ENCODE assay signal across 9 mouse cellular contexts in genomic region chr3:83495584-83495983, GRCm38 (mm10).
A peak's percentile ranks its signal among the peaks of the same experiment; 100 is the strongest.
DNase-seq lines count a peak whose midpoint lies in the region; ATAC-seq and TF ChIP-seq lines count a peak whose summit lies in the region.
"Had no signal": no experiment of that assay in that cellular context is flagged by ENCODE, and none has a peak within 500 bp of the region (broad histone marks: within the 10 kb centered on the region; RNA-seq: fewer than 3 reads in every experiment).

No protein-coding gene starts in this region.

- TF ChIP-seq CTCF in heart, adult 2 months (IDR thresholded peaks at IDR 0.05) = peak; percentile 50

- WGBS in heart, adult 2 months = 21% methylated on average over 1 of the region's 1 CpGs
- 11% methylated on average over 1 of the region's 1 CpGs for whole genome bisulfite sequencing in heart, embryonic 12.5 days
- 15% methylated on average over 1 of the region's 1 CpGs for WGBS in midbrain, embryonic 14.5 days
- 24% methylated on average over 1 of the region's 1 CpGs for WGBS in midbrain, embryonic 15.5 days
- 12% methylated on average over 1 of the region's 1 CpGs for WGBS in forebrain, embryonic 10.5 days

- no peak overlapping the region for H3K9ac ChIP-seq in heart, adult 2 months (ENCODE audit: low read depth, low read length)
- no peak overlapping the region for H3K9ac ChIP-seq in heart, embryonic 12.5 days
- no peak overlapping the region for H3K9ac ChIP-seq in midbrain, embryonic 14.5 days (replicated peaks; ENCODE audit: low read length)
- no peak overlapping the region for H3K9ac ChIP-seq in midbrain, embryonic 15.5 days

- H3K79me2 ChIP-seq in heart, adult 2 months (replicated peaks; ENCODE audit: control insufficient read depth, insufficient read depth, low read length) = no peaks in the 10 kb centered on the region

- no peaks in the 10 kb centered on the region for H3K36me3 ChIP-seq in heart, adult 2 months (ENCODE audit: control insufficient read depth, insufficient read depth, low read length)
- no peaks in the 10 kb centered on the region for H3K36me3 ChIP-seq in heart, embryonic 12.5 days
- H3K36me3 ChIP-seq in midbrain, embryonic 14.5 days (ENCODE audit: control insufficient read depth, insufficient read depth, low read length) = no peaks in the 10 kb centered on the region
- no peaks in the 10 kb centered on the region for H3K36me3 ChIP-seq in midbrain, embryonic 15.5 days (replicated peaks)
- H3K36me3 ChIP-seq in forebrain, embryonic 10.5 days (replicated peaks) = no peaks in the 10 kb centered on the region
- H3K36me3 ChIP-seq: limb, embryonic 10.5 days had no signal

- intact Hi-C loops in heart, adult 2 months (cut with DNase I) = no loop called here

- H3K9me3 ChIP-seq in heart, embryonic 12.5 days (replicated peaks) = no peaks in the 10 kb centered on the region
- no peaks in the 10 kb centered on the region for H3K9me3 ChIP-seq in midbrain, embryonic 14.5 days (ENCODE audit: control insufficient read depth, low read length)
- no peaks in the 10 kb centered on the region for H3K9me3 ChIP-seq in midbrain, embryonic 15.5 days
- H3K9me3 ChIP-seq in forebrain, embryonic 10.5 days = no peaks in the 10 kb centered on the region
- H3K9me3 ChIP-seq: limb, embryonic 10.5 days had no signal

- H3K4me2 ChIP-seq in heart, embryonic 12.5 days = no peak overlapping the region
- no peak overlapping the region for H3K4me2 ChIP-seq in midbrain, embryonic 14.5 days (ENCODE audit: low read length)
- no peak overlapping the region for H3K4me2 ChIP-seq in midbrain, embryonic 15.5 days

- H3K4me1 ChIP-seq in heart, adult 2 months (ENCODE audit: control insufficient read depth, insufficient read depth, low read length) = no peaks in the 10 kb centered on the region
- no peaks in the 10 kb centered on the region for H3K4me1 ChIP-seq in heart, embryonic 12.5 days (replicated peaks)
- H3K4me1 ChIP-seq in midbrain, embryonic 14.5 days (ENCODE audit: control insufficient read depth, insufficient read depth, low read length) = no peaks in the 10 kb centered on the region
- H3K4me1 ChIP-seq in midbrain, embryonic 15.5 days = no peaks in the 10 kb centered on the region
- H3K4me1 ChIP-seq in forebrain, embryonic 10.5 days = no peaks in the 10 kb centered on the region

- DNase-seq in heart, adult 2 months = no peak
- peak; percentile 7 for DNase-seq in midbrain, embryonic 14.5 days
- peak; percentile 53 for DNase-seq in adrenal gland, postnatal 25 days
- peak; percentile 25 for DNase-seq in lung, postnatal 10 days
- no peak for DNase-seq in forebrain, embryonic 10.5 days (ENCODE audit: extremely low spot score, low spot score)
- DNase-seq in spleen, adult 18-20 months = no peak

- H3K4me3 ChIP-seq in heart, adult 2 months = no peak overlapping the region
- no peak overlapping the region for H3K4me3 ChIP-seq in heart, embryonic 12.5 days
- no peak overlapping the region for H3K4me3 ChIP-seq in midbrain, embryonic 14.5 days (replicated peaks; ENCODE audit: low read depth, low read length)
- H3K4me3 ChIP-seq in midbrain, embryonic 15.5 days = no peak overlapping the region
- H3K4me3 ChIP-seq in forebrain, embryonic 10.5 days = no peak overlapping the region
- H3K4me3 ChIP-seq: limb, embryonic 10.5 days had no signal

- no peak for ATAC-seq in heart, embryonic 12.5 days (ENCODE audit: insufficient number of reproducible peaks, low FRiP score)
- no peak for ATAC-seq in midbrain, embryonic 14.5 days (ENCODE audit: low FRiP score, low TSS enrichment)
- ATAC-seq in midbrain, embryonic 15.5 days (replicated peaks) = no peak

- H3K27ac ChIP-seq in heart, adult 2 months = no peak overlapping the region
- no peak overlapping the region for H3K27ac ChIP-seq in heart, embryonic 12.5 days (ENCODE audit: poor library complexity, severe bottlenecking)
- H3K27ac ChIP-seq in midbrain, embryonic 14.5 days (replicated peaks; ENCODE audit: low read depth, low read length) = no peak overlapping the region
- H3K27ac ChIP-seq in midbrain, embryonic 15.5 days = no peak overlapping the region
- no peak overlapping the region for H3K27ac ChIP-seq in forebrain, embryonic 10.5 days
- H3K27ac ChIP-seq: limb, embryonic 10.5 days had no signal

- no peaks in the 10 kb centered on the region for H3K27me3 ChIP-seq in heart, adult 2 months (ENCODE audit: control insufficient read depth, insufficient read depth, low read length)
- H3K27me3 ChIP-seq in heart, embryonic 12.5 days (replicated peaks) = no peaks in the 10 kb centered on the region
- no peaks in the 10 kb centered on the region for H3K27me3 ChIP-seq in midbrain, embryonic 14.5 days (ENCODE audit: control insufficient read depth, insufficient read depth, low read length)
- no peaks in the 10 kb centered on the region for H3K27me3 ChIP-seq in midbrain, embryonic 15.5 days (replicated peaks)
- H3K27me3 ChIP-seq in forebrain, embryonic 10.5 days (ENCODE audit: poor library complexity, severe bottlenecking) = no peaks in the 10 kb centered on the region

- TF ChIP-seq EP300 in heart, adult 2 months (IDR thresholded peaks at IDR 0.05; ENCODE audit: insufficient read depth, low read depth, low read length) = no peak

- TF ChIP-seq POLR2A in heart, adult 2 months (IDR thresholded peaks at IDR 0.05; ENCODE audit: insufficient read depth, low read depth, low read length) = no peak

Comparison
In these comparisons a context has a peak if more than half of its experiments do, and no peak if none do; other contexts are left out.
1. DNase-seq: peak in midbrain, embryonic 14.5 days (single experiment), adrenal gland, postnatal 25 days (single experiment) and lung, postnatal 10 days (single experiment); none in heart, adult 2 months (0 of 2), forebrain, embryonic 10.5 days (single experiment) and spleen, adult 18-20 months (0 of 2).